Mouse (Mus musculus) left cerebral cortex, postnatal 10 days (tissue): ENCODE results near the gene Hdgf. TPM values are rescaled to one million over a fixed set of nuclear protein-coding genes. Genes with fewer than 3 reads are reported as not detected.

ENCODE experiments used
- DNase-seq, 2 experiments: peaks; one replicate each; pipeline ENCODE4 v3.0.0; 2021 to 2022; ENCODE audit warnings: low spot score in 2 of 2, mixed read lengths in 1 of 2; ENCODE audit errors: extremely low spot score in 1 of 2
- intact Hi-C: fragments of 180-260 bp; cut with DNase I; formaldehyde crosslinking; loops from one replicate; pipeline ENCODE4 v1.15.1; 2025
- total RNA-seq, 2 experiments: library from RNA; stranded (reverse); gene quantifications; 2 replicates each; pipeline ENCODE4 v1.2.3; 2021

Hdgf gene
- total RNA-seq, 2 experiments from 2014 or later, result 120 to 123 TPM

GRCm38 (mm10) chr3:87959371-87959770, 53.2 kb downstream of the Hdgf start:
- intact Hi-C loops, result no loop called here
- no peak for DNase-seq

DNA sequence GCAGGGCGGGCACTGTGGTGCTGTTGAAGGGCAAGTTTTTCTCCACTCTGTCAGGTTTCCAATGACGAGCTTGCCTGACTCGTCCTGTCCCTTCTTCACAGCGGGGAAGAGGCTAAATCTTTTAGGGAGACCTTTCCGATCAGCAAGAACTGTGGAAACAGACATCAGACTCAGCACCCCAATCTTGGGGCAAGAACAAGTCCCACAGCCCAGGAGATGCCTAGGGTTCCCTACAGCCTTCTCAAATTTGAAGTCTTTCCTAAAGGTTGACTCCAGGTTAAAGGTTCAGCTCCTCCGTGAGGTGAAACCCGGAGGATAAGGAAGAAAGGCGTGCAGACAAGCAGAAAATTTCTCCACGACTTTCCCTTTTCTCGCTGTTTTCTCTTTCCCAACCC, 54.1 kb downstream of the Hdgf start:
- no peak for DNase-seq
- intact Hi-C loops, result no loop called here

GRCm38 (mm10) chr3:87960586-87961191, 54.6 kb downstream of the Hdgf start:
- DNase-seq, result peak; percentile 82 to 95
- intact Hi-C loops, result no loop called here

Other genes with a start within 250 kb of the Hdgf start
- gene Lrrc71, start 157.7 kb upstream of the Hdgf start, total RNA-seq, result under 1 TPM; 0.10 to 0.64 TPM
- gene Ntrk1, start 111.2 kb upstream of the Hdgf start, total RNA-seq, result under 1 TPM; 0.34 to 0.62 TPM
- gene Insrr, start 109.4 kb upstream of the Hdgf start, total RNA-seq, result under 1 TPM; 0.30 to 0.39 TPM
- gene Pear1, start 82.0 kb upstream of the Hdgf start, total RNA-seq, result 1 to 10 TPM; 7.6 TPM
- not detected for gene Sh2d2a, start 59.6 kb upstream of the Hdgf start, total RNA-seq
- 10 to 100 TPM; 63.0 to 63.8 TPM for gene Prcc, start 20.7 kb upstream of the Hdgf start, total RNA-seq
- 10 to 100 TPM; 45.7 to 50.5 TPM for gene Mrpl24, start 13.2 kb downstream of the Hdgf start, total RNA-seq
- 10 to 100 TPM; 17.0 to 17.3 TPM for gene Isg20l2, start 24.0 kb downstream of the Hdgf start, total RNA-seq
- 10 to 100 TPM; 16.6 to 18.8 TPM for gene Rrnad1, start 24.4 kb downstream of the Hdgf start, total RNA-seq
- 1 to 10 TPM; 4.9 to 5.7 TPM for gene Crabp2, start 42.3 kb downstream of the Hdgf start, total RNA-seq
- 10 to 100 TPM in 1 of 2 experiments, 1 to 10 TPM in 1; 9.9 to 11.4 TPM for gene Nes, start 64.8 kb downstream of the Hdgf start, total RNA-seq
- gene Bcan, start 93.9 kb downstream of the Hdgf start, total RNA-seq, result 100 to 1,000 TPM; 262 to 273 TPM
- 1 to 10 TPM in 1 of 2 experiments, under 1 TPM in 1; 0.26 to 1.3 TPM for gene Hapln2, start 121.3 kb downstream of the Hdgf start, total RNA-seq
- 10 to 100 TPM; 20.8 to 24.2 TPM for gene Gpatch4, start 136.8 kb downstream of the Hdgf start, total RNA-seq
- 10 to 100 TPM; 60.7 to 67.8 TPM for gene Naxe, start 152.2 kb downstream of the Hdgf start, total RNA-seq
- not detected for gene Ttc24, start 172.0 kb downstream of the Hdgf start, total RNA-seq
- 1 to 10 TPM; 1.9 to 2.0 TPM for gene Iqgap3, start 175.7 kb downstream of the Hdgf start, total RNA-seq
- gene Mef2d, start 236.1 kb downstream of the Hdgf start, total RNA-seq, result 100 to 1,000 TPM; 149 to 160 TPM